ENCODE assay signal across 8 mouse cellular contexts in the genomic region with DNA sequence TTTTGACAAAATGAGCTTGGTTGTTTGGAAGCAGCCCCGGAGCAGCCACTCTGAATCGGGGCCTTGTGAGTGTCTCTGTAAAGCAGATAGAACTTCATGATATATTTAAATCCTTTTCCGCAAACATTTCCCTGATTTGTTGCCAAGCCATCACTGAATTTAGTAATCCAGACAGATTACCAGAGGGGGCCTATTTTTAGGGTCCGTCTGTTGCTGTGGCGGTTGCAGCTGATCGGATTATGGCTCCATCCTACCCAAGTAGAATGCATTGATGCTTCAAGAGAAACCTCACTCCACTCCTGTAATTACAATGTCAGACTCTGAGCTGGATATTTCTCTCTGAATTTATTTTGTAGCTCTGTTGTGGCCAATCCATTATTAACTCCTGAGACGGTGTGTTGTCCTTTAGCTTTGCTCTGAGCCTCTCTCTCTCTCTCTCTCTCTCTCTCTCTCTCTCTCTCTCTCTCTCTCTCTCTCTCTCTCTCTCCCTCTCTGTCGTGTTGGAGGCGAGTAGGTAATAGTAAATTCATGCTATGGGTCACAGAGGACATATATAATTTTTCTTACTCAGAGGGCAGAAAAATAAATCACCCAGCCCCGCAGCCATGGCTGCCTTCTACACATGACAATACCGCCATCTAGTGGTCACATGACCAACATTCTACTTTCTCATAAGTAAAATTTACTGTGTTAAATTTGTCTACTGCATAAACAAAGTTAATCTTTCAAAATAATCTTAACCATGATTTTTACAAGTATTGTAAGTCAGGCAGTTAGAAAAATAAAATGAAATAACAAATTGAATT. TPM values are rescaled to one million over a fixed set of nuclear protein-coding genes. Genes with fewer than 3 reads are reported as not detected.
DNase-seq lines count a peak whose midpoint lies in the region; ATAC-seq lines count a peak whose summit lies in the region.

No protein-coding gene starts in this region.

- no peak overlapping the region for H3K4me3 ChIP-seq in lung, embryonic 15.5 days

- H3K4me1 ChIP-seq in lung, embryonic 15.5 days = peaks cover 7% of the 10 kb centered on the region; the same call in 1 of the 2 replicates

- H3K36me3 ChIP-seq in lung, embryonic 15.5 days = no peaks in the 10 kb centered on the region

- peak overlapping the region; percentile 44 for H3K4me2 ChIP-seq in lung, embryonic 15.5 days

- DNase-seq in 3T3-L1 (ENCODE audit: low read depth, low spot score) = peak; percentile 86
- peak; percentile 65 for DNase-seq in CD4-positive, CD25-positive, alpha-beta regulatory T cell, adult 2 months (ENCODE audit: low read depth, low spot score)
- peak; percentile 32 for DNase-seq in cerebellum, adult 8-10 months
- peak; percentile 20 to 85 for DNase-seq in frontal cortex, adult 2 months (ENCODE audit: extremely low spot score in 1 of 2, low spot score in 1 of 2)
- DNase-seq in kidney, postnatal 14 days = peak; percentile 41
- peak; percentile 94 for DNase-seq in retina, embryonic 14.5 days (ENCODE audit: low spot score)
- DNase-seq in ovary, postnatal 10 days (ENCODE audit: low spot score) = no peak

- H3K27me3 ChIP-seq in lung, embryonic 15.5 days = no peaks in the 10 kb centered on the region

- 23% methylated on average over 11 of the region's 11 CpGs for WGBS in lung, embryonic 15.5 days

- no peak overlapping the region for H3K27ac ChIP-seq in lung, embryonic 15.5 days

- peak; percentile 52; the same call in 1 of the 2 replicates for ATAC-seq in lung, embryonic 15.5 days (ENCODE audit: borderline replicate concordance, extremely low read depth, low FRiP score, low TSS enrichment)

- no peak overlapping the region for H3K9ac ChIP-seq in lung, embryonic 15.5 days

- H3K9me3 ChIP-seq in lung, embryonic 15.5 days = no peaks in the 10 kb centered on the region

RNA-seq across cellular contexts. Expression of a gene that starts 46.0 kb away (rescaled TPM):
- polyA plus RNA-seq in frontal cortex, adult 2 months (2012; rRNA removed) = 1.4 and 2.0 TPM in 2 replicates
- polyA plus RNA-seq in lung, embryonic 15.5 days (2015; fragmentation: Nextera tagmentation; extraction: Ambion mirVana) = 182 and 191 TPM in 2 replicates

Comparison
In these comparisons a context has a peak if more than half of its experiments do, and no peak if none do; other contexts are left out.
1. RNA of a gene that starts 46.0 kb away (polyA plus RNA-seq): 182 to 191 TPM in lung, embryonic 15.5 days; 1.4 to 2.0 TPM in frontal cortex, adult 2 months; every median in the first group is over 10 times any median in the second.